ENCODE assay signal across 8 mouse cellular contexts in the genomic region with DNA sequence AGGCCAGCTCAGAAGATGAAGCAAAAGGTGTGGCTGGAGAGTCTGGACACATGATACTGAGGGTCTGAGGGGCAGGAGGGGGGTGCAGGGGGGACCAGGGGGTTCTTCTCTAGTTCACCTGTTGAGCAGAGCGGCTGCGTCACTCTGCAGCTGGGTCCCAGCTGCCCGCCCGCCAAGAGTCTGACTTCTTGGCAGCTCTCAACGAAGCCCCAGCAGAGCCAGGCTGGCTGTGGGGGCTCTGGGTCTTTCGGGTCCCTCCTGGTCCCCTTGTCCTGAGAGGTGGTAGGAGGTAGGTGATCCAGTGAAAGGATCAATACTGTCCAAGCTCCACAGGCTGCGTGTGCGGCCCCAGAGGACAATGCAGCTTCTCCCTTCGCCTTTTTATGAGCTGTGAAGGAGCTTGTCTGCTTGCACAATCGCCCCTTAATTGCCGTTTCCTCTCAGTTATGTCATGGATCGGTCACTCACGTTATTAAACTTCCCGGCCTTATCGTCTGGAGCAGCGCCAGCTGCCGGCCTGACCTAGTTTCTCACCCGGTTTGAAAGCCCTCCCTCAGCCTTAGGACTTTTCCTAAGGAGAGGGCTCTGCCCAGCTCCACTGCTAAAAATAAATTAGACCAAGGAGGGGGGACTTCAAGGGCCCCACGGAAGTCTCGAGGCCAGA.
DNase-seq lines count a peak whose midpoint lies in the region; ATAC-seq lines count a peak whose summit lies in the region.

No protein-coding gene starts in this region.

- H3K4me2 ChIP-seq in embryonic facial prominence, embryonic 11.5 days (ENCODE audit: low read depth, low read length) = no peak overlapping the region
- peak overlapping the region; percentile 43 for H3K4me2 ChIP-seq in heart, embryonic 15.5 days
- H3K4me2 ChIP-seq in kidney, embryonic 16.5 days (replicated peaks; ENCODE audit: low read depth, low read length) = 0 out of 2 replicates have a peak overlapping the region, but pooled peaks have one; percentile 20
- peak overlapping the region; percentile 24; the same call in 1 of the 2 replicates for H3K4me2 ChIP-seq in stomach, embryonic 15.5 days

- no peak overlapping the region for H3K9ac ChIP-seq in embryonic facial prominence, embryonic 11.5 days (replicated peaks; ENCODE audit: low read length)
- 0 out of 2 replicates have a peak overlapping the region, but pooled peaks have one; percentile 8 for H3K9ac ChIP-seq in heart, embryonic 15.5 days
- H3K9ac ChIP-seq in kidney, embryonic 16.5 days (replicated peaks; ENCODE audit: low read length) = peak overlapping the region; percentile 50; the same call in 1 of the 2 replicates
- H3K9ac ChIP-seq in stomach, embryonic 15.5 days = no peak overlapping the region

- H3K9me3 ChIP-seq in embryonic facial prominence, embryonic 11.5 days (replicated peaks; ENCODE audit: control insufficient read depth, low read length) = no peaks in the 10 kb centered on the region
- no peaks in the 10 kb centered on the region for H3K9me3 ChIP-seq in heart, embryonic 15.5 days (replicated peaks)
- no peaks in the 10 kb centered on the region for H3K9me3 ChIP-seq in kidney, embryonic 16.5 days (ENCODE audit: low read length)
- H3K9me3 ChIP-seq in stomach, embryonic 15.5 days = no peaks in the 10 kb centered on the region

- no peaks in the 10 kb centered on the region for H3K36me3 ChIP-seq in embryonic facial prominence, embryonic 11.5 days (replicated peaks; ENCODE audit: control insufficient read depth, insufficient read depth, low read depth, low read length)
- H3K36me3 ChIP-seq in heart, embryonic 15.5 days = no peaks in the 10 kb centered on the region
- no peaks in the 10 kb centered on the region for H3K36me3 ChIP-seq in kidney, embryonic 16.5 days (ENCODE audit: insufficient read depth, low read length)
- H3K36me3 ChIP-seq in stomach, embryonic 15.5 days = no peaks in the 10 kb centered on the region

- no peak for ATAC-seq in embryonic facial prominence, embryonic 11.5 days (replicated peaks; ENCODE audit: insufficient number of reproducible peaks, low FRiP score, low TSS enrichment, low read depth)
- peak; percentile 56 for ATAC-seq in heart, embryonic 15.5 days (replicated peaks; ENCODE audit: insufficient number of reproducible peaks, insufficient read depth, low FRiP score, low read depth)
- peak; percentile 63 for ATAC-seq in kidney, embryonic 16.5 days (ENCODE audit: low FRiP score, low TSS enrichment)
- peak; percentile 24; the same call in 1 of the 2 replicates for ATAC-seq in stomach, embryonic 15.5 days (ENCODE audit: insufficient read depth, low FRiP score, low read depth)

- H3K4me1 ChIP-seq in embryonic facial prominence, embryonic 11.5 days (ENCODE audit: control insufficient read depth, insufficient read depth, low read length) = no peaks in the 10 kb centered on the region
- H3K4me1 ChIP-seq in heart, embryonic 15.5 days (replicated peaks) = peaks cover 56% of the 10 kb centered on the region
- peaks cover 18% of the 10 kb centered on the region for H3K4me1 ChIP-seq in kidney, embryonic 16.5 days (ENCODE audit: insufficient read depth, low read length)
- H3K4me1 ChIP-seq in stomach, embryonic 15.5 days = peaks cover 43% of the 10 kb centered on the region

- no peaks in the 10 kb centered on the region for H3K27me3 ChIP-seq in embryonic facial prominence, embryonic 11.5 days (ENCODE audit: control insufficient read depth, insufficient read depth, low read length)
- no peaks in the 10 kb centered on the region for H3K27me3 ChIP-seq in heart, embryonic 15.5 days
- no peaks in the 10 kb centered on the region for H3K27me3 ChIP-seq in kidney, embryonic 16.5 days (ENCODE audit: insufficient read depth, low read length)
- no peaks in the 10 kb centered on the region for H3K27me3 ChIP-seq in stomach, embryonic 15.5 days (replicated peaks)

- WGBS in embryonic facial prominence, embryonic 11.5 days = 52% methylated on average over 20 of the region's 20 CpGs
- WGBS in heart, embryonic 15.5 days = 13% methylated on average over 20 of the region's 20 CpGs
- 13% methylated on average over 20 of the region's 20 CpGs for WGBS in kidney, embryonic 16.5 days
- 23% methylated on average over 20 of the region's 20 CpGs for WGBS in stomach, embryonic 15.5 days

- H3K4me3 ChIP-seq in embryonic facial prominence, embryonic 11.5 days (ENCODE audit: low read depth, low read length) = no peak overlapping the region
- no peak overlapping the region for H3K4me3 ChIP-seq in heart, embryonic 15.5 days
- H3K4me3 ChIP-seq in kidney, embryonic 16.5 days (ENCODE audit: low read length) = no peak overlapping the region
- no peak overlapping the region for H3K4me3 ChIP-seq in stomach, embryonic 15.5 days (replicated peaks)

- no peak overlapping the region for H3K27ac ChIP-seq in embryonic facial prominence, embryonic 11.5 days (replicated peaks; ENCODE audit: low read depth, low read length)
- peak overlapping the region; percentile 87 for H3K27ac ChIP-seq in heart, embryonic 15.5 days
- peak overlapping the region; percentile 71 for H3K27ac ChIP-seq in kidney, embryonic 16.5 days (ENCODE audit: low read length)
- H3K27ac ChIP-seq in stomach, embryonic 15.5 days = peak overlapping the region; percentile 91

- peak; percentile 38 to 65 for DNase-seq in cerebellum, postnatal 14 days
- DNase-seq in cerebellum, adult 11 months = no peak
- DNase-seq in embryonic facial prominence, embryonic 11.5 days (ENCODE audit: low spot score) = peak; percentile 49
- DNase-seq in lung, postnatal 14 days = peak; percentile 93
- DNase-seq in left cerebral cortex, adult 8-10 months (ENCODE audit: low spot score in 2 of 2) = no peak

Comparison
In these comparisons a context has a peak if more than half of its experiments do, and no peak if none do; other contexts are left out.
1. DNase-seq: peak in cerebellum, postnatal 14 days (2 of 2), embryonic facial prominence, embryonic 11.5 days (single experiment) and lung, postnatal 14 days (single experiment); none in cerebellum, adult 11 months (single experiment) and left cerebral cortex, adult 8-10 months (0 of 2).
2. H3K9ac ChIP-seq: peak in heart, embryonic 15.5 days (single experiment) and kidney, embryonic 16.5 days (single experiment); none in embryonic facial prominence, embryonic 11.5 days (single experiment) and stomach, embryonic 15.5 days (single experiment).